Mouse (Mus musculus) forebrain, embryonic 12.5 days (tissue): ENCODE measurements at regions not wholly inside any gene's neighbourhood (a gene's known extent, or its start where the extent isn't known, plus 50 kb on each side); places are given as distances from the start of the nearest gene placed in this dataset.

Source experiments
- ATAC-seq: fragments of 200-750 bp; cut with Nextera tagmentation; 2 replicates; pipeline ENCODE4 v1.8.0; 2017; ENCODE audit warnings: moderate TSS enrichment; ENCODE audit not compliant: low FRiP score
- H3K27ac ChIP-seq: fragments of 300-500 bp; sonication (generic); 2 replicates; pipeline ENCODE4 v1.5.1; 2016; ENCODE audit warnings: mild to moderate bottlenecking
- H3K27me3 ChIP-seq: fragments of 300-500 bp; sonication (generic); 2 replicates; pipeline ENCODE4 v1.6.1; 2016; ENCODE audit warnings: mild to moderate bottlenecking
- H3K36me3 ChIP-seq: fragments of 300-500 bp; sonication (generic); replicated peaks from 2 replicates; pipeline ENCODE4 v1.6.1; 2016; ENCODE audit warnings: mild to moderate bottlenecking
- H3K4me1 ChIP-seq: fragments of 300-500 bp; sonication (generic); 2 replicates; pipeline ENCODE4 v1.6.1; 2016
- H3K4me2 ChIP-seq: fragments of 300-500 bp; sonication (generic); 2 replicates; pipeline ENCODE4 v1.6.1; 2016; ENCODE audit warnings: mild to moderate bottlenecking, moderate library complexity
- H3K4me3 ChIP-seq: fragments of 300-500 bp; sonication (generic); replicated peaks from 2 replicates; pipeline ENCODE4 v1.5.1; 2016; ENCODE audit warnings: mild to moderate bottlenecking
- H3K9ac ChIP-seq: fragments of 300-500 bp; sonication (generic); 2 replicates; pipeline ENCODE4 v1.6.1; 2016; ENCODE audit warnings: mild to moderate bottlenecking
- H3K9me3 ChIP-seq: fragments of 300-500 bp; sonication (generic); 2 replicates; pipeline ENCODE4 v1.6.1; 2016
- WGBS: fragments of 180-500 bp; shearing (Covaris S2); methylation state at CpG from one replicate; pipeline ENCODE4 v1.1.7; 2016; 5-methylcytosine and 5-hydroxymethylcytosine counted together

DNA sequence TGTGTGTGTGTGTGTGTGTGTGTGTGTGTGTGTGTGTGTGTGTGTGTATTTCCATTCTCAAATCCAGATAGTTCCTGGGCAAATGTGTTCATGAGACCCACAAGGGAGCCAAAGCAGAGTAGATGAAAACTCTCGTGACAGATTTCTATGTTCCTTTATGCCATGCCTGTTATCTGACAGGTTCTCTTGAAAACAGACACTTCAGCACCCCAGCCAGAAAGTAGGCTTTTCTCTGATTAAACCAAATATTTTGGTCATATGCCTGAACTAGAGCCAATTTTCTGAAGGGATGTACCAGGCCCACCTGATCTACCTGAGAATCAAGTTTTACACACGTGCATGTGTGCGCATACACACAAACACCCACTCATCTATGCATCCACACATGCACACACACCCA, 95.5 kb downstream of the Psat1 start:
- H3K4me1 ChIP-seq: no peaks in the 10 kb centered on the region
- WGBS: 95% methylated on average over 3 of the region's 3 CpGs

DNA sequence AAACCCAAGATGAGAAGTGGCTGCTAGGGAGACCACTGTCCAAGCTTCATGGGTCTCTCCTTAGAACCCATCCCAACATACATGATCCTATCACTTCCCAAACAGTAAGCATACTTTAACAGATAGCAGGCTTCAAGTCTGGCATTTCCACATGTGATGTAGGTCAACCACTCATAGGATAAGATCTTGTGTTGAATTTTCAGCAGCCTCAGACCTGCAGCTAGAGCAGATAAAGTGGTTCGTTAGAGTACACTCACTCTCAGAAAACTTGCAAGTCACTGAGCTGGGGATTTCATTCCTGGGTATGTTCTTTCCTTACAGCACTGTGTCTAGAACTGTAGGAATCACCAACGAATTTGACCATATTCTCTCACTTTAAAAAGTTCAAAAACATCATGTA, 96.4 kb downstream of the Psat1 start:
- Histone ChIP-seq H3K9me3 (no peaks in the 10 kb centered on the region), H3K4me1 (no peaks in the 10 kb centered on the region), H3K27me3 (no peaks in the 10 kb centered on the region), H3K9ac (no peak overlapping the region), H3K4me2 (no peak overlapping the region), H3K36me3 (no peaks in the 10 kb centered on the region), H3K27ac (no peak overlapping the region), H3K4me3 (no peak overlapping the region)
- 71% methylated on average over 2 of the region's 2 CpGs for WGBS
- ATAC-seq: no peak

More for the DNA sequence above, 95.5 kb downstream of the Psat1 start:
- ATAC-seq: no peak
- Histone ChIP-seq H3K4me3 (no peak overlapping the region), H3K27ac (no peak overlapping the region), H3K9me3 (no peaks in the 10 kb centered on the region), H3K36me3 (no peaks in the 10 kb centered on the region), H3K27me3 (no peaks in the 10 kb centered on the region), H3K9ac (no peak overlapping the region), H3K4me2 (no peak overlapping the region)

DNA sequence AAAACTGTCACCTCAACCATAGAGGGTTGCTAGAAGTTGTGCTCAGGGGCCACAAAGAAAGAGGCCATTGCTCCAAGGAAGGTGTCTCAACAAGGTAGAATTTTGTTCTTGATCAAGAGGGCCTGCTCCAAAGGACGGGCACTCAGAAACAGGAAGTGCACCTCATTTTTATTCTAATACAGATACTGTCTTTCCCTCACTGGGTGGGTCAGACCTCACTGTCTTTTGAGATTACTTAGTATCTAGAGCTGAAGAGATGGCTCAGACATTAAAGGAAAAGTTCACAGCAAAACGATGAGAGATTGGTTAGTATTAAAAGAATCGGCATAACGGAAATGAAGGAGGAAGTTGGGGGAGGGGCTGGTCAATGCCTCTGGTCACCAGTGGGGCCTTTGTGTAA, 97.9 kb downstream of the Psat1 start:
- H3K4me3 ChIP-seq: no peak overlapping the region
- H3K4me2 ChIP-seq: no peak overlapping the region
- H3K27ac ChIP-seq: no peak overlapping the region
- no peak overlapping the region for H3K9ac ChIP-seq
- no peaks in the 10 kb centered on the region for H3K36me3 ChIP-seq
- H3K4me1 ChIP-seq: no peaks in the 10 kb centered on the region
- no peak for ATAC-seq
- H3K9me3 ChIP-seq: no peaks in the 10 kb centered on the region
- H3K27me3 ChIP-seq: no peaks in the 10 kb centered on the region
- WGBS: 91% methylated on average over 4 of the region's 4 CpGs

DNA sequence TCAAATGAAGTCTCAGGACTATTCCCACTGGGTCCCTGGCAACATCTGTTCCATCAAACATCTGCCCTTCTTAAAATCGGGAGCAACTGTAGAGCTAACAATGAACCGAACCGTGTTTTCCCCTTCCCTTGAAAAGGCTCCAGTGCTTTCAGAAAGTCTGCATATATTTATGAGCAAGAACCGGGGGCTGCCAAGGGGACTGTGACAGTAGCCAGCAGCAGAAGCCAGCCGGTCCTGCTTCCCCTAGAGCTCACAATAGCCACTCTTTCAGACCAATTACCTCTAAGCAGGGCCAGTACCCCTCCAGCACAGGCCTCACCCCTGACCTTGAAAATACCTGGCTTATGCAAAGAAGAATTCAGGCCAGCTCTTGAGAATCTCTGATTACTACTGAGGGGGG, 108.8 kb downstream of the Psat1 start:
- Histone ChIP-seq H3K9ac (no peak overlapping the region), H3K4me2 (no peak overlapping the region), H3K4me1 (peaks cover 31% of the 10 kb centered on the region), H3K27ac (peak overlapping the region; percentile 74; the same call in 1 of the 2 replicates), H3K4me3 (no peak overlapping the region), H3K9me3 (no peaks in the 10 kb centered on the region), H3K27me3 (peaks cover 13% of the 10 kb centered on the region; the same call in 1 of the 2 replicates), H3K36me3 (no peaks in the 10 kb centered on the region)
- ATAC-seq: no peak
- 27% methylated on average over 5 of the region's 5 CpGs for WGBS

DNA sequence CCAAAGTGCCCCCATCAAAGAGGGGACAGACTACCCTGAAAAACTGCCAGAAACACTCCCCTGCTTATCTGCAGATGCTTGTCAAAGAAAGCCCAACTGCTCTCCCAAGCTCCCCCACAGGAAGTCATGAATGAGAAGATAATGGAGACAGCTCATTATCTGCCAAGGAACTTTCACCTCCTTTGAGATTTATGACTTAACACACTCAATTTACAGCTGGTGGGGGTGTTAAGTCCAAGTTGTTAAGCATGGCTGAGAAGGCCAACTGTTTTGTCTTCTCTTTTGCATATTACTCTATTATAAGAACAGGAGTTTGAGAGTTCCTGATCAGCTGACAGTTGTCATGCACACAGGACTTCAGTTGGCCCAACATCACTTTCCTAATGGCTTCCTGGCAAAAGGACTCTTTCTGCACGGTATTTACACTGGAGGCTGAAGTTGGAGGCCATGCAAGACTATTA, 109.4 kb downstream of the Psat1 start:
- no peak overlapping the region for H3K4me3 ChIP-seq
- H3K4me1 ChIP-seq: peaks cover 31% of the 10 kb centered on the region
- H3K9ac ChIP-seq: no peak overlapping the region
- H3K4me2 ChIP-seq: no peak overlapping the region
- peaks cover 13% of the 10 kb centered on the region; the same call in 1 of the 2 replicates for H3K27me3 ChIP-seq
- WGBS: 20% methylated on average over 1 of the region's 1 CpGs
- peak overlapping the region; percentile 74 for H3K27ac ChIP-seq
- H3K9me3 ChIP-seq: no peaks in the 10 kb centered on the region
- peak; percentile 41; the same call in 1 of the 2 replicates for ATAC-seq
- H3K36me3 ChIP-seq: no peaks in the 10 kb centered on the region

DNA sequence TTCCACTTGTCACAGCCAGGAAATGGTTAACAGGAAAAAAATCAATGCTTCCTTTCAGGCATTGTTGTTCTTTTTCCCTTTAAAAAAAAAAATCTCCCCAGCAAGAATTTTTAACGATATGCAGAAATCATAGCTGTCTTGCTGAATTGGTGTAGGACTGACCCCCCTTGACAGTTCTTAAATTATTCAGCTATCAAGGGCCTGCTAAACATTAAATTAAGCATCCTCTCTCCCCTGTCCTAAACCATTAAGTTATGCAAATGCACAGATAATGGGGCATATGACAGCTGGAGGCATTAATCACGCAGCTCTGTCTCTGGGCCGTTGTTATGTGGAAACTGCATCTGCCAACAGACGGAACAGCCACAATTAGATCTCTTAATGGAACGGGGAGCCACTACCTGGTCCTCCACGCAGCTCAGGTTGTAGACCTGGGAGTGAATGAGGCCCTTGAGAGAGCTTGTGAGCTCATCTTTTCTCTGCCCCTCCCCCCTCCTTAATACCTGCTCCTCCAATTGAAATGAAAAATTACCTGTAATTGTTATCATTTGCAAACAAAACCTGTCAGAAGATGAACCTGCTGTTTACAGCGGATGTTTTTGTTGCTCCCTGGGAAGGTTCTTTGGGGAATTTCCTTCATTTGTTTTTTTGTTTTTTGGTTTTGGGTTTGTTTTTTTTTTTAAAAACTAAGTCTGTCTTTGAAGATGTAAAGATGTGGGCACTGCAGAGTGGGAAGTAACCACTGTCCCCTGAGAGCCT, 110.0 kb downstream of the Psat1 start:
- peaks cover 31% of the 10 kb centered on the region for H3K4me1 ChIP-seq
- H3K4me2 ChIP-seq: peak overlapping the region; percentile 15
- H3K4me3 ChIP-seq: no peak overlapping the region
- H3K27ac ChIP-seq: peak overlapping the region; percentile 74
- peak; percentile 88 for ATAC-seq
- H3K9ac ChIP-seq: no peak overlapping the region
- no peaks in the 10 kb centered on the region for H3K9me3 ChIP-seq
- H3K36me3 ChIP-seq: no peaks in the 10 kb centered on the region
- H3K27me3 ChIP-seq: peaks cover 13% of the 10 kb centered on the region; the same call in 1 of the 2 replicates
- WGBS: 13% methylated on average over 7 of the region's 7 CpGs

DNA sequence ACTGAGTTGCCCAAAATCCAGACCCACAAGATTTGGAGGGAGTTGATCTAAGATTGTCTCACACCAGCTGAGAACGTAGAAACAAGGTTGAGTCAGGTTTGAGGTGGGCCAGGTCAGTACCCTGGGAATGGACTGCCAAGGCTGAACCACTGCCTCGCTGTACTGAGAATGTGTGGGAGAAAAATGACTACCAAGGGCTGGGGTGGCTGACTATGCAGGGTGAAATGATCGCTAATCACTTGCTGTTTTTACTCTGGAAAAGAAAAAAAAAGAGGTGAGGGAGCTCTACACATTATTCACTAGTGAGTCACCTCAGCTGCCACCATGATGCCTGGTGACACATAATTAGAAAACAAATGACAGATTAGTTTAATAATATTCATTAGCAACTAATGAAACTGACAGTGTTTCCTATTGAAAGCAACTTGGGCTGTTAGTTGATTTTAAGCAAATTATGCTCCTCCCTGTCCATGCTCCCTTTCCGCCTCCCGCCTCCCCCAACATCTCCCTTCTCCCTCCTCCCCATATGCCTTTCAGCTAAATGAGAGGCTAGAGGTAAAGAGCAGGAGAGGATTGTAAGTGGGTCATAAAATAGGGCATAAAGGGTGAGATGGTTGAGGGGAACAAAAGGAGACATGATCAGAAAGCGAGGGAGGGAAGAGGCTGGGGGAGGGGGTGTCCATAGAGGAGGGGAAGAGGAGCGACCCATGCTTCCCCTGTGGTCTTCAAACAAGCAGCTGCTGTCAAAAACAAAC, 110.8 kb downstream of the Psat1 start:
- Histone ChIP-seq H3K36me3 (no peaks in the 10 kb centered on the region), H3K4me2 (peak overlapping the region; percentile 15), H3K27me3 (peaks cover 13% of the 10 kb centered on the region; the same call in 1 of the 2 replicates), H3K4me3 (no peak overlapping the region), H3K9ac (no peak overlapping the region), H3K27ac (peak overlapping the region; percentile 74), H3K9me3 (no peaks in the 10 kb centered on the region), H3K4me1 (peaks cover 31% of the 10 kb centered on the region)
- ATAC-seq: peak; percentile 76
- 26% methylated on average over 7 of the region's 7 CpGs for WGBS

DNA sequence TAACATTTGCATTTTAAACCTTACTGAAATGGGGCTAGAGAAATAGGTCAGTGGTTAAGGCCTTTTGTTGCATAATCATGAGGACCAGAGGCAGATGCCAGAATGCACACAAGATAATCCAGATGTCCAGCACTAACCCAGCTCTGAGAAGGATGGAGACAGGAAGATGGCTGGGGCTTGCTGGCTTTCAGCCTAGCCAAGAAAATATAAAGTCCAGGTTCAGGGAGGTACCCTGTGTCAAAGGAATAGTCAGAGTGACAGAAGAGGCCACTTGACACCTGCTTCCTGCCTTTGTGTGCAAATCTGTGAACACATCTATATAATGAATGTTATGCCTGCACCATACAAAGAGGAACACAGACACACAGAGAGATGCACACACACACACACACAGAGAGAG, 116.8 kb downstream of the Psat1 start:
- no peak for ATAC-seq

DNA sequence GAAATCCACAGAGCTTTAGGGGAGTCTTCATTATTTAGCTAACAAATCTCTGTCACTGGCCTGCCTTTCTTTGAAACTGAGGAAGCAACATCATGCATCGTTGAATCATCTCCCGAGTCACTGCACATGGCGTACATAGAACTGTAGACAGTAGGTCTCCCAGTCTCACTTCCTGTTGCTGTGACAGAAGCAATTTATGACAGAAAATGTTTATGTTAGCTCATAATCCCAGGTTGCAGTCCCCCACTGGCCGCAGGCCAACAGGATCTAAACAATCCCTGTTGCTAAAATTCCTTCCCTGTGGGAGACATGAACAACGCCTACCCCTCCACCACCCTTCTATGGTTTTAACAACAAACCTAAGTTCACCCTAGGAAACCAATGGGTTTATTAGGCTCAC, 118.0 kb downstream of the Psat1 start:
- no peak overlapping the region for H3K4me3 ChIP-seq
- no peaks in the 10 kb centered on the region for H3K36me3 ChIP-seq
- no peak overlapping the region for H3K27ac ChIP-seq
- H3K9me3 ChIP-seq: no peaks in the 10 kb centered on the region
- no peaks in the 10 kb centered on the region for H3K4me1 ChIP-seq
- WGBS: 88% methylated on average over 5 of the region's 5 CpGs
- no peak overlapping the region for H3K9ac ChIP-seq
- ATAC-seq: no peak
- 0 out of 2 replicates have a peak, but pooled peaks cover 5% of the 10 kb centered on the region for H3K27me3 ChIP-seq
- no peak overlapping the region for H3K4me2 ChIP-seq

More for the DNA sequence above, 116.8 kb downstream of the Psat1 start:
- H3K27ac ChIP-seq: no peak overlapping the region
- H3K4me3 ChIP-seq: no peak overlapping the region
- no peak overlapping the region for H3K4me2 ChIP-seq
- H3K9ac ChIP-seq: no peak overlapping the region
- H3K9me3 ChIP-seq: no peaks in the 10 kb centered on the region
- peaks cover 11% of the 10 kb centered on the region; the same call in 1 of the 2 replicates for H3K27me3 ChIP-seq
- H3K4me1 ChIP-seq: no peaks in the 10 kb centered on the region
- H3K36me3 ChIP-seq: no peaks in the 10 kb centered on the region

DNA sequence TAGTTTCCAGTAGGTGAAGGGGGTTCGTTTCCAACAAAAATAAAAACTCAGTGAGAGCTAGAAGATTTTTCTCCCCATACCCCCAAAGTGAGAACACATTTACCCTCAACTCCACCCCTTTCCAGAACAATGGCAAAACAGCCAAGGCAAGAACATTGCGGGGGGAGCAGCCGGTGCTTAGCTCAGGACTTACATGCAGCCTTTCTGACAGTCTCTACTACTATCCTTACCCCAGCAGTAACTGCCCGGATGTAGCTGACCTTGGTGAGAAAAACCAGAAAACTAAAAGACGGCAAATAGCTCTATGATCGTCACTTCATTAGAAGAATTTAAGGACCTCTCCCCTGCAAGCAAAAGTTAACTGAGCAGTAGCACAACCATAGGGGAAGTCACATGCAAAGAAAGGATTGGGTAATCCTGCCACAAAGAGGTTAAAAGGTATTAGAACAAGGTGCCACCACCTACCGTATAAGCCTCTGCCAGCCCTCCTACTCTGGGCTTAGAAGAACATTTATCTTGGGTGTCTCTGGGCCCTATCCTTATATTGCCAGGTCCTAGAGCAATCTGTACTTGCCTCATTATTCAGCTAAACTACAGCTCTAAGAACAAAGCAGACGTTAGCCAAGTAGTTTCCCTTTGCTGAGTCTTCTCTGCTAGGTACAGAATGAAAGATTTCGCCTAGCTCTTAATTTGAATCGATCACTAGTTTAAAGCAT, 119.0 kb downstream of the Psat1 start:
- H3K4me1 ChIP-seq: no peaks in the 10 kb centered on the region
- H3K4me3 ChIP-seq: no peak overlapping the region
- H3K4me2 ChIP-seq: no peak overlapping the region
- H3K9me3 ChIP-seq: no peaks in the 10 kb centered on the region
- H3K27me3 ChIP-seq: no peaks in the 10 kb centered on the region
- 78% methylated on average over 10 of the region's 10 CpGs for WGBS
- H3K9ac ChIP-seq: no peak overlapping the region
- no peak overlapping the region for H3K27ac ChIP-seq
- ATAC-seq: no peak
- H3K36me3 ChIP-seq: no peaks in the 10 kb centered on the region

DNA sequence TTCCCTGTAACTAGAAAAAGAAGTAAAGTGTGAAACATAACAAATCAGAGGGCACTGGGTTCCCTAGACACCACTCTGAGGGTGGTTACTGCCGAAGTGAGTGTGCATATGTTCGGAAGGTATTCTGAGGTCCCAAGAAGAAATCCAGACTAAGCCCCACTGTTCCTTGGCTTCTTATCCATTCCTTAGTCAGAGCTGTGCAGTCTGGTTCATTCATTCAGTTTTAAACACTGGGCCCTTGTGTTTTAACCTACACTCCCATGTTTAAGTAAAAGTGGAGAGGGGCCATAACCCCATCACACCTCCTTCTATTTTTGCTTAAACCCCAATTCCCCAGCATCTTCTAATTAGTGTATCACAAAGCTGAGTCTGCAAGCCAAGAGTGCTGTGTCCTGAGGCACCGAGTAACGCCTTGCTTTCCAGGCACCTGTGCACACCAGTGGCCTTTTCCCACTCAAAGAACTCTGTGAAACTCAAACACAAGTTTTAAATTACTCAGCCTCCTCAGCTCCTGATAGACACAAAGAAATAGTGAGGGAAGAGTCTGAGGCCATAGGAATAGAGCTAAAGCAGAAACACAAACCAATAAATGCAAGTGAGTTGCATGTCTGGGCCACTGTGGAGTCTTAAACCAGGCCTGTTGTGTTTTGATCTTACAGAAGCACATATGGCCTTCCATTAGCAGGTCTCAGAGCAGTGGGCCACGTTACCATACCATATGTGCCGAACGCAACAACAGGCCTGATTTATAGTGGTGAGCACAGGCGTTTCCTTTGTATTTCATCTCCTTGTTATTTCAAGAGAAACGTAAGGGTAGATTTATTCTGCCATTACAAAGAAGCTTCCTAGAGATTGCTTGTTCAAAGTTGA, 119.8 kb downstream of the Psat1 start:
- no peaks in the 10 kb centered on the region for H3K9me3 ChIP-seq
- 70% methylated on average over 9 of the region's 9 CpGs for WGBS
- no peaks in the 10 kb centered on the region for H3K27me3 ChIP-seq
- H3K36me3 ChIP-seq: no peaks in the 10 kb centered on the region
- peak; percentile 39; the same call in 1 of the 2 replicates for ATAC-seq
- H3K9ac ChIP-seq: no peak overlapping the region
- H3K4me1 ChIP-seq: no peaks in the 10 kb centered on the region
- H3K4me3 ChIP-seq: no peak overlapping the region
- H3K4me2 ChIP-seq: no peak overlapping the region
- no peak overlapping the region for H3K27ac ChIP-seq
